10 mouse cellular contexts compared by ENCODE assay signal in the genomic region with DNA sequence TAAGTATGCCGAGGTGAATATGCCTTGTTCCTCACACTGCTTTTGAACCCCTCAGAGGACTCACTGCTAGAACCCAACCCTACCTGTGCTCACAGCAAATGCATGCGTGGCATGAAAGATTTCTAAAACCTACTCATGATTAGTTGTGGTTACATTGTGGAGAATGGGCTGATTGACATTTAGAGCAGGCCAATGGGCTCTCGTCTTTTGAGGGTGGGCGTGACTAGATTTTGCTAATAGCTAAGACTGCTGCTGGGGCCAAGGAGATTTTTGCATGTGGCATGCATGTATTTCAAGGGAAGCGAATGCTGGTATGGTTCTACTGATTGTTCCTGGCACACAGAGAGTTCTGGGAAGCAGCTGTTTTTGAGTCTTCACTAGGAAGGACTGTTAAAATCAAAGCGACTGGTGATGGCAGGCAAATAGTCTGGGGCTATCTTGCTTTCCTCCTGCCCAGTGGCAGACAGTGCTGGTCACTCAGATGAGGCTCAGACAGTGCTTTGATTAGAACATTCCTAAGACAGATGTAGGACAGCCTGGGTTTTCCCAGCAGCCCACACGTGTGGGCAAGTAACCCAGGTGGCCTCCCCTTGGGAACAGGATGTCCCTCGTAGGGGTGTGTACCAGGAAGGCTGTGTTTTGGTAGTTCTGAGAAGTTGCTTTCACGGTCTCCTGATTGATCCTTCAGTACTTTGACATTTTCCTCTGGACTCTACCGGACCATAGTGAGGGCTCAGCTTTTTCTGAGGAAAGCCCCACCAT. TPM values are rescaled to one million over a fixed set of nuclear protein-coding genes. Genes with fewer than 3 reads are reported as not detected.
DNase-seq lines count a peak whose midpoint lies in the region; ATAC-seq and TF ChIP-seq lines count a peak whose summit lies in the region.
"Had no signal": no experiment of that assay in that cellular context is flagged by ENCODE, and none has a peak within 500 bp of the region (broad histone marks: within the 10 kb centered on the region; RNA-seq: fewer than 3 reads in every experiment).

No protein-coding gene starts in this region.

- TF ChIP-seq CTCF in E14TG2a.4 (conservative IDR thresholded peaks at IDR 0.05; ENCODE audit: low read length) = no peak
- no peak for TF ChIP-seq CTCF in liver, embryonic 14.5 days (IDR thresholded peaks at IDR 0.05; ENCODE audit: low read depth)

- H3K9ac ChIP-seq in heart, embryonic 13.5 days = peak overlapping the region; percentile 70
- H3K9ac ChIP-seq in liver, embryonic 14.5 days (replicated peaks) = peak overlapping the region; percentile 58

- H3K4me1 ChIP-seq in heart, embryonic 13.5 days = peaks cover 87% of the 10 kb centered on the region
- peaks cover 32% of the 10 kb centered on the region for H3K4me1 ChIP-seq in E14TG2a.4 (replicated peaks; ENCODE audit: low read depth, low read length)
- peaks cover 54 to 74% of the 10 kb centered on the region in 2 experiments for H3K4me1 ChIP-seq in liver, embryonic 14.5 days (replicated peaks; ENCODE audit: control insufficient read depth in 2 of 2, insufficient read depth in 2 of 2, low read length in 1 of 2)

- TF ChIP-seq EP300 in liver, embryonic 14.5 days (IDR thresholded peaks at IDR 0.05; ENCODE audit: low read depth) = no peak

- peak overlapping the region; percentile 14; the same call in 1 of the 2 replicates for H3K4me3 ChIP-seq in heart, embryonic 13.5 days
- peak overlapping the region; percentile 71 for H3K4me3 ChIP-seq in E14TG2a.4 (replicated peaks; ENCODE audit: low read length)
- H3K4me3 ChIP-seq in liver, embryonic 14.5 days (ENCODE audit: insufficient read depth in 1 of 2, low read depth in 2 of 2, low read length in 2 of 2) = peak overlapping the region; percentile 52 to 78

- H3K9me3 ChIP-seq in heart, embryonic 13.5 days = no peaks in the 10 kb centered on the region
- H3K9me3 ChIP-seq in E14TG2a.4 (ENCODE audit: low read length) = no peaks in the 10 kb centered on the region
- H3K9me3 ChIP-seq in liver, embryonic 14.5 days (ENCODE audit: control insufficient read depth, low read length) = no peaks in the 10 kb centered on the region

- 54% methylated on average over 10 of the region's 10 CpGs for WGBS in heart, embryonic 13.5 days
- WGBS in liver, embryonic 14.5 days (ENCODE audit: insufficient replicate concordance) = 45% methylated on average over 10 of the region's 10 CpGs

- ATAC-seq in heart, embryonic 13.5 days (ENCODE audit: extremely low read depth, insufficient number of reproducible peaks, low FRiP score, low TSS enrichment) = no peak
- ATAC-seq in liver, embryonic 14.5 days (ENCODE audit: insufficient read depth) = no peak
- ATAC-seq in granulocyte monocyte progenitor cell, adult 5-6 weeks (replicated peaks; ENCODE audit: poor library complexity, severe bottlenecking) = no peak

- peak overlapping the region; percentile 46 for H3K27ac ChIP-seq in heart, embryonic 13.5 days (replicated peaks)
- peak overlapping the region; percentile 49 for H3K27ac ChIP-seq in liver, embryonic 14.5 days

- no peaks in the 10 kb centered on the region for H3K27me3 ChIP-seq in heart, embryonic 13.5 days (replicated peaks)
- peaks cover 70% of the 10 kb centered on the region for H3K27me3 ChIP-seq in E14TG2a.4 (ENCODE audit: insufficient read depth, low read length)
- no peaks in the 10 kb centered on the region for H3K27me3 ChIP-seq in liver, embryonic 14.5 days (ENCODE audit: control insufficient read depth, insufficient read depth, low read length)

- peak overlapping the region; percentile 59 for H3K4me2 ChIP-seq in heart, embryonic 13.5 days
- peak overlapping the region; percentile 87 for H3K4me2 ChIP-seq in liver, embryonic 14.5 days (ENCODE audit: low read depth)

- peaks cover 93% of the 10 kb centered on the region for H3K36me3 ChIP-seq in heart, embryonic 13.5 days
- H3K36me3 ChIP-seq in E14TG2a.4 (ENCODE audit: insufficient read depth, low read length) = no peaks in the 10 kb centered on the region
- H3K36me3 ChIP-seq in liver, embryonic 14.5 days (replicated peaks; ENCODE audit: control insufficient read depth, insufficient read depth, low read depth) = peaks cover 19% of the 10 kb centered on the region

- DNase-seq in heart, adult 8-10 months (ENCODE audit: low spot score) = no peak
- peak; percentile 80 for DNase-seq in c-Kit-positive CD71-positive TER-119-positive erythroid progenitor cells, embryonic 14.5 days (ENCODE audit: low spot score)
- peak; percentile 70 to 75 (median 71) for DNase-seq in liver, embryonic 14.5 days (ENCODE audit: low read depth in 3 of 3, low spot score in 3 of 3)
- no peak for DNase-seq in left cerebral cortex, adult 18-20 months (ENCODE audit: low spot score in 2 of 2)
- DNase-seq in cerebellum, adult 11-12 months = no peak

RNA-seq across cellular contexts. Expression of gene Popdc2, which starts 12.6 kb away (rescaled TPM):
- 298 and 317 TPM in 2 replicates for polyA plus RNA-seq in heart, embryonic 13.5 days (2015; fragmentation: Nextera tagmentation; extraction: Ambion mirVana)
- total RNA-seq in heart, adult 8-10 months (2022) = 100 to 1,000 TPM; 451 to 631 (median 553) TPM
- 23.2 and 28.6 TPM in 2 replicates for polyA plus RNA-seq in liver, embryonic 14.5 days (2012; rRNA removed)
- polyA plus RNA-seq in liver, embryonic 14.5 days (2014; fragmentation: Nextera tagmentation; extraction: Ambion mirVana) = 23.4 and 24.5 TPM in 2 replicates
- not detected in 2 replicates for total RNA-seq in granulocyte monocyte progenitor cell, adult 5-6 weeks (2014; fragmentation: Nextera tagmentation)
- total RNA-seq in granulocyte monocyte progenitor cell, adult 5-6 weeks (2017) = not detected in 2 replicates
- total RNA-seq in left cerebral cortex, adult 18-20 months (2021) = 1 to 10 TPM in 1 of 2 experiments, under 1 TPM in 1; 0.89 to 1.3 TPM

RNA-seq across cellular contexts. Expression of gene Gm21987, which starts 27.7 kb away (rescaled TPM):
- 5.1 and 5.7 TPM in 2 replicates for polyA plus RNA-seq in heart, embryonic 13.5 days (2015; fragmentation: Nextera tagmentation; extraction: Ambion mirVana)
- total RNA-seq in heart, adult 8-10 months (2022) = not detected
- not detected in 2 replicates for polyA plus RNA-seq in liver, embryonic 14.5 days (2012; rRNA removed)
- not detected in 2 replicates for polyA plus RNA-seq in liver, embryonic 14.5 days (2014; fragmentation: Nextera tagmentation; extraction: Ambion mirVana)
- not detected in 2 replicates for total RNA-seq in granulocyte monocyte progenitor cell, adult 5-6 weeks (2014; fragmentation: Nextera tagmentation)
- total RNA-seq in granulocyte monocyte progenitor cell, adult 5-6 weeks (2017) = not detected in 2 replicates
- not detected for total RNA-seq in left cerebral cortex, adult 18-20 months (2021)
- total RNA-seq: left cerebral cortex, postnatal 10 days had no signal
- polyA plus RNA-seq: gonadal fat pad, adult 2 months had no signal

RNA-seq across cellular contexts. Expression of gene Cox17, which starts 27.8 kb away (rescaled TPM):
- 237 and 277 TPM in 2 replicates for polyA plus RNA-seq in heart, embryonic 13.5 days (2015; fragmentation: Nextera tagmentation; extraction: Ambion mirVana)
- total RNA-seq in heart, adult 8-10 months (2022) = 100 to 1,000 TPM; 269 to 387 (median 331) TPM
- polyA plus RNA-seq in liver, embryonic 14.5 days (2012; rRNA removed) = 124 and 227 TPM in 2 replicates
- 351 and 369 TPM in 2 replicates for polyA plus RNA-seq in liver, embryonic 14.5 days (2014; fragmentation: Nextera tagmentation; extraction: Ambion mirVana)
- total RNA-seq in granulocyte monocyte progenitor cell, adult 5-6 weeks (2014; fragmentation: Nextera tagmentation) = 124 and 168 TPM in 2 replicates
- 185 and 260 TPM in 2 replicates for total RNA-seq in granulocyte monocyte progenitor cell, adult 5-6 weeks (2017)
- total RNA-seq in left cerebral cortex, adult 18-20 months (2021) = 100 to 1,000 TPM; 140 to 142 TPM

RNA-seq across cellular contexts. Expression of gene Maats1, which starts 32.6 kb away (rescaled TPM):
- 0.16 TPM in 1 of 2 replicates, not detected in the other for polyA plus RNA-seq in heart, embryonic 13.5 days (2015; fragmentation: Nextera tagmentation; extraction: Ambion mirVana)
- not detected for total RNA-seq in heart, adult 8-10 months (2022)
- 0.01 TPM in 1 of 2 replicates, not detected in the other for polyA plus RNA-seq in liver, embryonic 14.5 days (2012; rRNA removed)
- polyA plus RNA-seq in liver, embryonic 14.5 days (2014; fragmentation: Nextera tagmentation; extraction: Ambion mirVana) = not detected in 2 replicates
- total RNA-seq in granulocyte monocyte progenitor cell, adult 5-6 weeks (2014; fragmentation: Nextera tagmentation) = not detected in 2 replicates
- total RNA-seq in granulocyte monocyte progenitor cell, adult 5-6 weeks (2017) = not detected in 2 replicates
- total RNA-seq in left cerebral cortex, adult 18-20 months (2021) = 1 to 10 TPM in 1 of 2 experiments, under 1 TPM in 1; 0.82 to 1.5 TPM

RNA-seq across cellular contexts. Expression of gene Pla1a, which starts 58.4 kb away (rescaled TPM):
- polyA plus RNA-seq in heart, embryonic 13.5 days (2015; fragmentation: Nextera tagmentation; extraction: Ambion mirVana) = 0.37 and 0.69 TPM in 2 replicates
- total RNA-seq in heart, adult 8-10 months (2022) = 10 to 100 TPM in 3 of 4 experiments, 1 to 10 TPM in 1; 5.9 to 12.0 (median 10.6) TPM
- 13.8 and 15.0 TPM in 2 replicates for polyA plus RNA-seq in liver, embryonic 14.5 days (2012; rRNA removed)
- 15.5 and 18.9 TPM in 2 replicates for polyA plus RNA-seq in liver, embryonic 14.5 days (2014; fragmentation: Nextera tagmentation; extraction: Ambion mirVana)
- not detected in 2 replicates for total RNA-seq in granulocyte monocyte progenitor cell, adult 5-6 weeks (2014; fragmentation: Nextera tagmentation)
- total RNA-seq in granulocyte monocyte progenitor cell, adult 5-6 weeks (2017) = not detected in 2 replicates
- total RNA-seq in left cerebral cortex, adult 18-20 months (2021) = 1 to 10 TPM in 1 of 2 experiments, under 1 TPM in 1; 0.94 to 1.0 TPM

Comparison
In these comparisons a context has a peak if more than half of its experiments do, and no peak if none do; other contexts are left out.
1. H3K4me3 ChIP-seq: peak in every context shown above with its lines; median percentile 71 in E14TG2a.4; 65 in liver, embryonic 14.5 days; 14 in heart, embryonic 13.5 days.
2. DNase-seq: peak in c-Kit-positive CD71-positive TER-119-positive erythroid progenitor cells, embryonic 14.5 days (single experiment) and liver, embryonic 14.5 days (3 of 3); none in heart, adult 8-10 months (single experiment), left cerebral cortex, adult 18-20 months (0 of 2) and cerebellum, adult 11-12 months (single experiment).
3. RNA of gene Popdc2, which starts 12.6 kb away (total RNA-seq): 451 to 631 TPM in heart, adult 8-10 months; 0.89 to 1.3 TPM in left cerebral cortex, adult 18-20 months and not detected in granulocyte monocyte progenitor cell, adult 5-6 weeks; every median in the first group is over 100 times any median in the second.